ENCODE assay signal across 15 mouse cellular contexts in the genomic region with DNA sequence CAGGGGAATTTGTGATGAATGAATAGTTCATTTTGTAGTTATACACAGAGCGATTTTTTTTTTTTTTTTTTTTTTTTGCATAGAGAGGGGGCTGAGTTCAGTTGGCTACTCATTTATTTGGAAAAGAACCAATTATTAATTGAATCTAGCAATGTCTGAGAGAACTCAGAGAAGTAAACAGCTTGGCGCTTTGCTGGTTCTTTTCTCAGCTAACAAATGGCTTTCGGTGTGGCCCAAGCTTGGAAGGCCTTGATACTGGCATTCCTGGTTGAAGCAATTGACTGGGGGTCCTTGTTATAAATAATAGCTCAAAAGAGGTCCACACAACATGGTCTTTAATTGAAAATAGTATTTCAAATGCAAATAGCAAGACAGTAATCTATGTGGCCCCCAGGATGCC.
DNase-seq lines count a peak whose midpoint lies in the region; ATAC-seq and TF ChIP-seq lines count a peak whose summit lies in the region.
"Had no signal": no experiment of that assay in that cellular context is flagged by ENCODE, and none has a peak within 500 bp of the region (broad histone marks: within the 10 kb centered on the region; RNA-seq: fewer than 3 reads in every experiment).

No protein-coding gene starts in this region.

- peak; percentile 18 for DNase-seq in forebrain, postnatal 0 days
- no peak for DNase-seq in forebrain, embryonic 11.5 days (ENCODE audit: low spot score)
- DNase-seq in kidney, postnatal 0 days (ENCODE audit: low spot score) = peak; percentile 13
- no peak for DNase-seq in kidney, postnatal 25 days
- peak; percentile 71 for DNase-seq in brain, embryonic 14.5 days (ENCODE audit: low read depth)
- DNase-seq in liver = no peak
- DNase-seq: adrenal gland, postnatal 10 days; cerebellum, adult 11-12 months; gastrocnemius, postnatal 36 days; heart, adult 11 months; heart, postnatal 36 days; kidney, adult 11 months had no signal

- TF ChIP-seq POLR2A in brain, embryonic 14.5 days (IDR thresholded peaks at IDR 0.05; ENCODE audit: borderline replicate concordance, extremely low read depth, insufficient read depth, insufficient read length, poor library complexity, severe bottlenecking) = no peak

- WGBS in forebrain, postnatal 0 days = 25% methylated on average over 3 of the region's 3 CpGs
- WGBS in forebrain, embryonic 11.5 days = 68% methylated on average over 3 of the region's 3 CpGs
- 88% methylated on average over 3 of the region's 3 CpGs for WGBS in kidney, postnatal 0 days

- no peaks in the 10 kb centered on the region for H3K9me3 ChIP-seq in forebrain, postnatal 0 days (ENCODE audit: low read length)
- no peaks in the 10 kb centered on the region for H3K9me3 ChIP-seq in forebrain, embryonic 11.5 days (ENCODE audit: control insufficient read depth, low read length)
- H3K9me3 ChIP-seq in kidney, postnatal 0 days (replicated peaks; ENCODE audit: low read length) = no peaks in the 10 kb centered on the region
- H3K9me3 ChIP-seq: embryonic facial prominence, embryonic 10.5 days; hindbrain, embryonic 13.5 days had no signal

- H3K27me3 ChIP-seq in forebrain, postnatal 0 days (ENCODE audit: insufficient read depth, low read length) = no peaks in the 10 kb centered on the region
- no peaks in the 10 kb centered on the region for H3K27me3 ChIP-seq in forebrain, embryonic 11.5 days (ENCODE audit: control insufficient read depth, insufficient read depth, low read length)
- no peaks in the 10 kb centered on the region for H3K27me3 ChIP-seq in kidney, postnatal 0 days (ENCODE audit: insufficient read depth, low read length)
- H3K27me3 ChIP-seq: heart, embryonic 13.5 days; hindbrain, embryonic 13.5 days had no signal

- H3K9ac ChIP-seq in forebrain, postnatal 0 days = no peak overlapping the region
- no peak overlapping the region for H3K9ac ChIP-seq in forebrain, embryonic 11.5 days (ENCODE audit: low read length)
- no peak overlapping the region for H3K9ac ChIP-seq in kidney, postnatal 0 days (ENCODE audit: low read depth, low read length)
- H3K9ac ChIP-seq: heart, embryonic 13.5 days; hindbrain, embryonic 13.5 days had no signal

- no peak overlapping the region for H3K4me3 ChIP-seq in forebrain, postnatal 0 days (ENCODE audit: low read depth, low read length)
- H3K4me3 ChIP-seq in forebrain, embryonic 11.5 days (ENCODE audit: low read depth, low read length) = no peak overlapping the region
- no peak overlapping the region for H3K4me3 ChIP-seq in kidney, postnatal 0 days (replicated peaks; ENCODE audit: low read depth, low read length)
- H3K4me3 ChIP-seq: embryonic facial prominence, embryonic 10.5 days; heart, embryonic 13.5 days; hindbrain, embryonic 13.5 days had no signal

- no peaks in the 10 kb centered on the region for H3K4me1 ChIP-seq in forebrain, postnatal 0 days (ENCODE audit: insufficient read depth)
- no peaks in the 10 kb centered on the region; the same call in 1 of the 2 replicates for H3K4me1 ChIP-seq in forebrain, embryonic 11.5 days (replicated peaks; ENCODE audit: control insufficient read depth, insufficient read depth, low read length)
- no peaks in the 10 kb centered on the region for H3K4me1 ChIP-seq in kidney, postnatal 0 days (replicated peaks; ENCODE audit: insufficient read depth, low read length)
- H3K4me1 ChIP-seq: embryonic facial prominence, embryonic 10.5 days; heart, embryonic 13.5 days had no signal

- ATAC-seq in forebrain, postnatal 0 days = no peak
- ATAC-seq in forebrain, embryonic 11.5 days (replicated peaks; ENCODE audit: low FRiP score) = no peak
- no peak for ATAC-seq in kidney, postnatal 0 days (replicated peaks; ENCODE audit: low FRiP score, low read depth)

- H3K36me3 ChIP-seq in forebrain, postnatal 0 days (ENCODE audit: insufficient read depth) = no peaks in the 10 kb centered on the region
- H3K36me3 ChIP-seq in forebrain, embryonic 11.5 days (ENCODE audit: control insufficient read depth, insufficient read depth, low read length) = no peaks in the 10 kb centered on the region
- no peaks in the 10 kb centered on the region for H3K36me3 ChIP-seq in kidney, postnatal 0 days (ENCODE audit: insufficient read depth, low read length)
- H3K36me3 ChIP-seq: embryonic facial prominence, embryonic 10.5 days; heart, embryonic 13.5 days; hindbrain, embryonic 13.5 days had no signal

- no peak for TF ChIP-seq CTCF in forebrain, postnatal 0 days (IDR thresholded peaks at IDR 0.05; ENCODE audit: low read depth)
- TF ChIP-seq CTCF in kidney, postnatal 0 days (IDR thresholded peaks at IDR 0.05; ENCODE audit: low read depth) = no peak
- no peak for TF ChIP-seq CTCF in brain, embryonic 14.5 days (IDR thresholded peaks at IDR 0.05; ENCODE audit: borderline replicate concordance, extremely low read depth, insufficient read depth, insufficient read length)

- no peak overlapping the region for H3K27ac ChIP-seq in forebrain, postnatal 0 days (ENCODE audit: low read depth, low read length)
- H3K27ac ChIP-seq in forebrain, embryonic 11.5 days (ENCODE audit: low read depth, low read length) = no peak overlapping the region
- no peak overlapping the region for H3K27ac ChIP-seq in kidney, postnatal 0 days
- H3K27ac ChIP-seq: embryonic facial prominence, embryonic 10.5 days; heart, embryonic 13.5 days; hindbrain, embryonic 13.5 days had no signal

- H3K4me2 ChIP-seq in forebrain, postnatal 0 days (ENCODE audit: low read depth) = no peak overlapping the region
- H3K4me2 ChIP-seq in forebrain, embryonic 11.5 days (ENCODE audit: low read depth, low read length, severe bottlenecking) = no peak overlapping the region
- H3K4me2 ChIP-seq in kidney, postnatal 0 days (ENCODE audit: low read length) = no peak overlapping the region
- H3K4me2 ChIP-seq: heart, embryonic 13.5 days; hindbrain, embryonic 13.5 days had no signal

Comparison
In these comparisons a context has a peak if more than half of its experiments do, and no peak if none do; other contexts are left out.
1. DNase-seq: peak in forebrain, postnatal 0 days (single experiment), kidney, postnatal 0 days (single experiment) and brain, embryonic 14.5 days (single experiment); none in forebrain, embryonic 11.5 days (single experiment), kidney, postnatal 25 days (0 of 2) and liver (single experiment).